Mouse (Mus musculus) limb, embryonic 14.5 days (tissue): ENCODE data around the gene C2cd3. TPM values are rescaled to one million over a fixed set of nuclear protein-coding genes. Genes with fewer than 3 reads are reported as not detected.

ENCODE experiments used
- ATAC-seq: fragments of 200-750 bp; cut with Nextera tagmentation; 2 replicates; pipeline ENCODE4 v1.8.0; 2017; ENCODE audit warnings: low read depth, moderate number of reproducible peaks, moderate TSS enrichment; ENCODE audit not compliant: low FRiP score
- DNase-seq: peaks from one replicate; pipeline ENCODE4 v3.0.0-alpha.2; 2015; ENCODE audit warnings: low spot score
- H3K27ac ChIP-seq: fragments of 300-500 bp; sonication (generic); replicated peaks from 2 replicates; pipeline ENCODE4 v1.5.1; 2014; ENCODE audit warnings: low read depth, mild to moderate bottlenecking, low read length, moderate library complexity, mixed read lengths
- H3K27me3 ChIP-seq: fragments of 300-500 bp; sonication (generic); 2 replicates; pipeline ENCODE4 v1.6.1; 2014; ENCODE audit warnings: low read length, mixed read lengths; ENCODE audit not compliant: control insufficient read depth, insufficient read depth
- H3K36me3 ChIP-seq: fragments of 300-500 bp; sonication (generic); 2 replicates; pipeline ENCODE4 v1.6.1; 2014; ENCODE audit warnings: mild to moderate bottlenecking, low read length, moderate library complexity, mixed read lengths; ENCODE audit not compliant: control insufficient read depth, insufficient read depth
- H3K4me1 ChIP-seq: fragments of 300-500 bp; sonication (generic); 2 replicates; pipeline ENCODE4 v1.6.1; 2014; ENCODE audit warnings: antibody characterized with exemption, low read length, mixed read lengths; ENCODE audit not compliant: control insufficient read depth, insufficient read depth
- H3K4me2 ChIP-seq: fragments of 300-500 bp; sonication (generic); replicated peaks from 2 replicates; pipeline ENCODE4 v1.6.1; 2014; ENCODE audit warnings: low read depth, mild to moderate bottlenecking, low read length, moderate library complexity; ENCODE audit not compliant: severe bottlenecking
- H3K4me3 ChIP-seq: fragments of 300-500 bp; sonication (generic); replicated peaks from 2 replicates; pipeline ENCODE4 v1.5.1; 2014; ENCODE audit warnings: low read length
- H3K9ac ChIP-seq: fragments of 300-500 bp; sonication (generic); 2 replicates; pipeline ENCODE4 v1.6.1; 2014; ENCODE audit warnings: mild to moderate bottlenecking, low read depth, low read length, moderate library complexity; ENCODE audit not compliant: severe bottlenecking
- H3K9me3 ChIP-seq: fragments of 300-500 bp; sonication (generic); 2 replicates; pipeline ENCODE4 v1.6.1; 2016; ENCODE audit warnings: low read length; ENCODE audit not compliant: control insufficient read depth
- POLR2A ChIP-seq: fragments of 200-500 bp; IDR thresholded peaks from 2 replicates; pipeline ENCODE4 v1.8.0; 2012; ENCODE audit warnings: inconsistent platforms, mild to moderate bottlenecking, moderate library complexity, borderline replicate concordance; ENCODE audit not compliant: insufficient read depth, insufficient read length; ENCODE audit errors: extremely low read depth
- WGBS: fragments of 180-500 bp; shearing (Covaris S2); extraction: QIAGEN DNeasy Blood & Tissue Kit; methylation state at CpG from one replicate; pipeline ENCODE4 v1.1.7; 2014; 5-methylcytosine and 5-hydroxymethylcytosine counted together
- polyA plus RNA-seq, 2 experiments: library from polyadenylated mRNA; depleted of rRNA in 1 of 2; stranded (reverse) in 1 of 2; unstranded in 1 of 2; fragments of >200 nt; fragmentation: Nextera tagmentation in 1 of 2; extraction: Ambion mirVana in 1 of 2; gene quantifications; 2 replicates each; pipeline versions ENCODE4 v1.2.1 to v1.2.3; 2012 to 2014

C2cd3 gene
- polyA plus RNA-seq, 2 experiments = 23.5 to 29.3 TPM

GRCm38 (mm10) chr7:100458153-100458552 is 86.1 kb downstream of the C2cd3 start:
- H3K36me3 ChIP-seq = peaks cover 89% of the 10 kb centered on the region

GRCm38 (mm10) chr7:100459862-100460261 is 87.8 kb downstream of the C2cd3 start:
- H3K9me3 ChIP-seq = no peaks in the 10 kb centered on the region
- no peak overlapping the region for H3K27ac ChIP-seq
- no peak overlapping the region for H3K4me2 ChIP-seq
- H3K36me3 ChIP-seq = peaks cover 79% of the 10 kb centered on the region
- no peak for TF ChIP-seq POLR2A
- no peak overlapping the region for H3K9ac ChIP-seq
- DNase-seq (no peak), ATAC-seq (no peak)
- no peaks in the 10 kb centered on the region for H3K4me1 ChIP-seq
- H3K27me3 ChIP-seq = no peaks in the 10 kb centered on the region
- WGBS = 92% methylated on average over 3 of the region's 3 CpGs
- H3K4me3 ChIP-seq = no peak overlapping the region

More at GRCm38 (mm10) chr7:100458153-100458552, 86.1 kb downstream of the C2cd3 start:
- 62% methylated on average over 1 of the region's 1 CpGs for WGBS
- H3K9ac ChIP-seq = no peak overlapping the region
- DNase-seq (no peak), ATAC-seq (no peak)
- H3K4me2 ChIP-seq = no peak overlapping the region
- no peaks in the 10 kb centered on the region for H3K9me3 ChIP-seq
- no peak overlapping the region for H3K27ac ChIP-seq
- no peak for TF ChIP-seq POLR2A
- no peak overlapping the region for H3K4me3 ChIP-seq
- H3K4me1 ChIP-seq = no peaks in the 10 kb centered on the region
- H3K27me3 ChIP-seq = no peaks in the 10 kb centered on the region

DNA sequence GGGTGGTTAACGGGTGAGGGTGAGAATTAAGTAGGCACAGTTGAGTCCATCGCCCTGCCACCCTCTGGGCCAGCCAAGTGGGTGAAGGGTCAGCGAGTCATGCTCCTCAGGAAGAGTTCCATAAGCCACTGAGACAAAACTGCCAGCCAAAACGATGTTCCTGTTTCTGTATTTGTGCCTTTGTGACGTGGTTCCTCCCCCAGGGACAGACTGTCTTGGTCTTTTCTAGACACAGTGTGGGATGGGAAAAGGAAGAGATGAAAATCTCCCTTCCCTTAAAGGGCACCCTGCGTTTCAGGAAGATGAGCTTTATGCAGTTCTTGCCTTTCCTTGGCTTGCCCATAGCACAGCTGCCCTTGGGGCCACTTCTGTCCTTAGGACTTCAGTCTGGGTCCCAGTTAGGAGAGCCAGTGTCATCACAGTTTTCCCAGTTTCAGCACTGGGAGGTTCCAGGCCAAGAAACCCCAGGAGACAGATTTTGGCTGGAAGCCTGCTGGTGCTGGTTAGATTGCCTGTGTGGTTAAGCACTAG is 89.7 kb downstream of the C2cd3 start:
- no peak overlapping the region for H3K9ac ChIP-seq
- H3K9me3 ChIP-seq = no peaks in the 10 kb centered on the region
- no peak overlapping the region for H3K27ac ChIP-seq
- WGBS = 84% methylated on average over 6 of the region's 6 CpGs
- no peak for ATAC-seq
- no peak for DNase-seq
- peaks cover 62% of the 10 kb centered on the region for H3K36me3 ChIP-seq
- H3K4me1 ChIP-seq = no peaks in the 10 kb centered on the region
- no peak overlapping the region for H3K4me3 ChIP-seq
- H3K27me3 ChIP-seq = no peaks in the 10 kb centered on the region
- H3K4me2 ChIP-seq = no peak overlapping the region
- no peak for TF ChIP-seq POLR2A

- no peak overlapping the region for H3K4me2 ChIP-seq
- no peaks in the 10 kb centered on the region for H3K9me3 ChIP-seq
- no peaks in the 10 kb centered on the region for H3K27me3 ChIP-seq
- H3K27ac ChIP-seq = no peak overlapping the region
- DNase-seq = no peak
- H3K9ac ChIP-seq = no peak overlapping the region
- H3K36me3 ChIP-seq = peaks cover 47% of the 10 kb centered on the region
- no peak overlapping the region for H3K4me3 ChIP-seq
- no peaks in the 10 kb centered on the region for H3K4me1 ChIP-seq
- no peak for TF ChIP-seq POLR2A
- WGBS = 78% methylated on average over 9 of the region's 9 CpGs
- no peak for ATAC-seq
Observed at GRCm38 (mm10) chr7:100463194-100463593, 91.2 kb downstream of the C2cd3 start.

GRCm38 (mm10) chr7:100463757-100464156 is 91.7 kb downstream of the C2cd3 start:
- TF ChIP-seq POLR2A = no peak
- 75% methylated on average over 10 of the region's 10 CpGs for WGBS
- H3K36me3 ChIP-seq = peaks cover 45% of the 10 kb centered on the region

GRCm38 (mm10) chr7:100464248-100464647 is 92.2 kb downstream of the C2cd3 start:
- Histone ChIP-seq H3K4me1 (no peaks in the 10 kb centered on the region), H3K4me2 (no peak overlapping the region), H3K4me3 (no peak overlapping the region), H3K9ac (no peak overlapping the region), H3K36me3 (peaks cover 45% of the 10 kb centered on the region), H3K27ac (no peak overlapping the region), H3K9me3 (no peaks in the 10 kb centered on the region), H3K27me3 (no peaks in the 10 kb centered on the region)
- ATAC-seq (no peak), DNase-seq (no peak)
- 87% methylated on average over 7 of the region's 7 CpGs for WGBS
- no peak for TF ChIP-seq POLR2A

More at GRCm38 (mm10) chr7:100463757-100464156, 91.7 kb downstream of the C2cd3 start:
- Histone ChIP-seq H3K27me3 (no peaks in the 10 kb centered on the region), H3K9me3 (no peaks in the 10 kb centered on the region), H3K27ac (no peak overlapping the region), H3K9ac (no peak overlapping the region), H3K4me1 (no peaks in the 10 kb centered on the region), H3K4me3 (no peak overlapping the region), H3K4me2 (no peak overlapping the region)
- ATAC-seq = no peak
- DNase-seq = no peak
